Mouse (Mus musculus) kidney, adult 8-10 months (tissue): ENCODE measurements around the gene Bbs10.

ENCODE experiments used
- DNase-seq, 2 experiments: peaks; one replicate each; pipeline ENCODE4 v3.0.0; 2022

Gene Bbs10

DNA sequence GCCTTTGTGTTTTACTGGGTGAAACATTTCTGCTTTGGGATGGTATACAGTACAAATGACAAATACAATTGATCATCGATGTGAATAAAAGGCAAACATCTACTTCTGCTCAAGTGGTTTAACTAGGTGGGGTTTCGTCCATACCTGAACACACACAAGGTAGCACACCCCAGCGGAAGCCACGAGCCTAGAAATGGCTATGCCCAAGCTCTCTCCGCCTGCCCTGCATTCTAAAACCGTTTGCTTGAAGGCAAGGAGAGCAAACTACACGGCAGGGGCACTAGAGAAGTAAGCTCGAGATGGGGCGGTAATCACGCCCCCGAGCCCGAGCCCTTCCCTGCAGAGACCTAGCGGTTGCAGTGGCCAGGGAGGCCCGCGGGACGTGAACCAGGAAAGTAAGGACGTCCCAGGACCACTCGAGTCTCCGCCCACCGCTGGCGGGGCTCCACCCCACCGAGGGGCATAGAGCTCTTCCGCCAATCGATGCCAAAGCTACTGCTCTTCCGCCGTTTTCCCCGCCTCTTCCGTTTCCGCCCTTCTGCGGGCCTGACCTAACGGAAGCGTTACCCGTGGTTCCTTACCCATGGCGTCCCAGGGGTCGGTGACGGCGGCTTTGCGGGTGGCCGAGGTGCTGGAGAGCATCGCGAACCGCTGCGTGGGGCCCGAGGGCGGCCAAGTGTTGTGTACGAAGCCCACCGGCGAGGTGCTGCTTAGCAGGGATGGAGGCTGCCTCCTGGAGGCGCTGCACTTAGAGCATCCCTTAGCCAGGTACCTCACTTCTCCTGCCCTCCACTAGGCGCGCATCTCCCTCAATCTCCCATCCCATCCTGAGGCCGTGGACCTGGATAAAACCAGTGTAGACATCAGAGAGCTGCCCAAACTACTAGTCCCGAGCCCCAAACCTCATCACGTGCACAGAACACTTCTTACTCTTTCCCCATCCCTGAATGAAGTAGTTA is at the start of gene Bbs10:
TSS of gene Bbs10 (plus strand) at position 540 of the 959 bp plus-strand sequence.
- DNase-seq: peak; percentile 94 to 95

DNA sequence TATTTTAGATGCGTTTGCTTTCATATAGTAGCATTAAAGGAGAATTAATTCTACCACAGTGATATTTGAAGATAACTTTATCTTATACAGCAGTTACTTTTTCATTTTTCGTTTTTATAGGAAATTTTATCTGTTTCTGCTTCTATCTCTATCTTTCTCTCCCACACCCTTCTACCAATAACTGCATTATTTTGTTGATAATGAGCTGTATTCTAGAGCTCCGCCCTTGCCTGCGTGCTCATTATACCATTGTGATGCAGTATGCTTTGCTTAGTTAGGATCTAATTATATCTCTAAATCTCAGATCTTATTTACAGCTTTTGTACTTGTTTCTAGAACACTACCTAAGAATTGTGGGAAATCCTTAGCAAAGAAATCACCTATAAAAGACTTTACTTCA is 48.3 kb upstream of the Bbs10 start:
- DNase-seq: no peak

DNA sequence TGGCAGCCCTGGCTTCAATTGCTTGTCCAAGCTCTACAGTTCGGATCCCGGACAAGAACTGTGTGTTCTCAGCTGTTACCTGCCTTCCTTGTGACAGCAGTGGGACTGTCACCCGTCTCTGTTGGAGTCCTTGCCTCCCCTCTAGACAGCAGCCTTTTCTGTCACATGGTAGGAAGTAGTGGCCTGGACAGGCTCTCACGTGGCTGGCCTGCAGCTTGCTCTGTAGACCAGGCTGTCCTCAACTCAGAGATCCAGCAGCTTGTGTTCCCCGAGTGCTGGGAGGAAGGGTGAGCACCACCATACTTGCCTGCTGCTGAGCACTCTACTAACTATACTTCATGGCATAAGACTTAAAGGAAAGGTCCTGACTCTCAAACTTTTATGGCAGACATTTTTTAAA is 46.8 kb upstream of the Bbs10 start:
- DNase-seq: no peak

DNA sequence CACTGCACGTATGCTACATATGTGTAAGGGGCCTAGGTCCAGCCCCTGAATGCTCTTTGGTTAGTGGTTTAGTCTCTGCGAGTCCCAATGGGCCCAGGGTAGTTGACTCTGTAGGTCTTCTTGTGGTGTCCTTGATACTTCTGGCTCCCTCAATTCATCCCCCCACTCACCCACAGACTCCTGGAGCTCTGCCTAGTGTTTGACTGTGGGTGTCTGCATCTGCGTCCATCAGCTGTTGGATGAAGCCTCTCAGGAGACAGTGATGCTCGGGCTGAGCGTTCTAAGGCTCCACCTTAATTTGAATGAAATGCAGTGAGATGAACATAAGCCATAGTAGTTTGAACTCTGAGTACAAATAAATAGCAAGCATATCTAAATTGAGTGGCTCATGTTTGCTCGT is 43.3 kb upstream of the Bbs10 start:
- no peak for DNase-seq

DNA sequence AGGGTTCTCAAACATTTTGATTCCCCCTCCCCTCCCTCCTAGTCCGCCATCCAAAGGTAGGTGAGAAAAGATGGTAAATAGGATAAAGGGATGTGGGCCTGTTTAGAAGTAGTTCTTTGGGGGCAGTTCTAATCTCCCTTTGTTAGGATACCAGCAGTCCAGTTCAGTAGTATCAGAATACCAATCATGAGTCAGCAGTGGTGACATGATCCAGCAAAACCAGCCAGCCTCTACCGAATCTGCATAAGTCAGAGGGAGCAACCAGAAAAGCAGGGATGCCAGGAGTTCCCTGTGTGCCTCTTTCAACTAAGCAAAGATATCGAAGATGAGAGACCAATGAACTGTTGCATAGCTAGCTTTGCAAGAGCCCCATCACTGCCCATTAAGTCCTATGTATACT is 42.3 kb upstream of the Bbs10 start:
- no peak for DNase-seq

DNA sequence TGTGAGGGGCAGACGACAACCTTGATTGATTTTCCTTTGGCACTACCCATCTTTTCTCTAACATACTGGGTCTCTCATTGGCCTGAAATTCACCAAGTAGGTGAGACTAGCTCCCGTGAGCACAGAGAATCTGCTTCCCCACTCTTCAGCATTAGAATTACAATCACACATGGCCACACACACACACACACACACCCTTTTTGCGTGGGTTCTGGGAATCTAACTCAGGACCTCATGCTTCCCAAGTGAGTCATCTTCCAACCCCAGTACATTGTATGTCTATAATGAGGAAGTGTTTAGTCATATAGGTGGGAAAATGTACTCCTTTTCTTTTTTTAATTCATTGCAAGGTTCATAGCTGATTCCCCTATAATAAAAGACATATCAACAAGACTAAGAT is 41.1 kb upstream of the Bbs10 start:
- no peak for DNase-seq

DNA sequence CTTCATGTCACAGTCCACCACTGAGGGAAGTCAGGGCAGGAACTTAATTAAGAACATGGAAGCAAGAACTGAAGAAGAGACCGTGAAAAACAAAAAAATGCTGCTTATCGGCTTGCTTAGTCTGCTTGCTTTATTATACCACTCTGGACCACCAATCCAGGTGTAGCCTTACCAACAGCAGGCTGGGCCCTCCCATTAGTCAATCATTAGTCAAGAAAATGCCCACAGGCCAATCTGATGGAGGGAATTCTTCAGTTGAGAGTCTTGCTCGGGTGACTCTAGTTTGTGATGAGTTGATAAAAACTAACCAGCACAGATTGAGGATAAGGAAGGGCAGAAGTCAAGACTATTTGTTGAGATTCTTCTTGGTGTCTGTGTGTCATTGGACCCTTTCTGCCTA is 40.2 kb upstream of the Bbs10 start:
- DNase-seq: peak; percentile 46 to 50

DNA sequence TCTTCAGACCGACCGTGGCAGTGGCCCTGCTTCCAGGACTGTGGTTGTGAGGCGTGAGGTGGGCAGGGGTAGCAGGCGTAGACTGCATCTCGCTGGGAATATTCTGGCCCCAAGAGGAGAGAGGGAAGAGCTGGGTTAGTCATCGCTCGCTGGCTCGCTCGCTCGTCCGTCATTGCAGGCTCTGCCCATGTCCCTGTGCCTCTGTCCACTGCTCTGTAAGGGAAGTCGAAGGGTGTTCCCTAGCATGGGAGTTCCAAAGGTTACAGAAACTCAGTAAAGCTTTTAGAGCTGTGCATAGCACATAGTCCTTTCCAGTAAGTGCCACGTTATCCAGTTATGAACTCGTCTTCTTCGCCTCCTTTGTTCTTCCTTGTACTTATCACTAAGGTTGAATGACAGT is 26.8 kb upstream of the Bbs10 start:
- no peak for DNase-seq

DNA sequence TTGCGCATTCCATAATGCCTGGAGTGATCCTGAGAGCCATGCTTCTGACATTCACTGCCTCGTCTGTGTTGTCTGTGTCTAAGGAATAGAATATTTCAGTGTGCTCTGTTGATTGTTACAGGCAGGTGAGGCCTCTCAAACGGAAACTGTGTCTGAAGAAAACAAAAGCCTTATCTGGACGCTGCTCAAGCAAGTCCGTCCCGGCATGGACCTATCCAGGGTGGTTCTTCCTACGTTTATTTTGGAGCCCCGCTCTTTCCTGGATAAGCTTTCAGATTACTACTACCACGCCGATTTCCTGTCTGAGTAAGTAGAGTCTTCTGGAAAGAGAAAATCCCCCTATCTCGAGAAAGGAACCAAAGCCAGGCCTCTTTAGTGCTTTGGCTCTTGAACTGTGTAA is 25.6 kb upstream of the Bbs10 start:
- no peak for DNase-seq

DNA sequence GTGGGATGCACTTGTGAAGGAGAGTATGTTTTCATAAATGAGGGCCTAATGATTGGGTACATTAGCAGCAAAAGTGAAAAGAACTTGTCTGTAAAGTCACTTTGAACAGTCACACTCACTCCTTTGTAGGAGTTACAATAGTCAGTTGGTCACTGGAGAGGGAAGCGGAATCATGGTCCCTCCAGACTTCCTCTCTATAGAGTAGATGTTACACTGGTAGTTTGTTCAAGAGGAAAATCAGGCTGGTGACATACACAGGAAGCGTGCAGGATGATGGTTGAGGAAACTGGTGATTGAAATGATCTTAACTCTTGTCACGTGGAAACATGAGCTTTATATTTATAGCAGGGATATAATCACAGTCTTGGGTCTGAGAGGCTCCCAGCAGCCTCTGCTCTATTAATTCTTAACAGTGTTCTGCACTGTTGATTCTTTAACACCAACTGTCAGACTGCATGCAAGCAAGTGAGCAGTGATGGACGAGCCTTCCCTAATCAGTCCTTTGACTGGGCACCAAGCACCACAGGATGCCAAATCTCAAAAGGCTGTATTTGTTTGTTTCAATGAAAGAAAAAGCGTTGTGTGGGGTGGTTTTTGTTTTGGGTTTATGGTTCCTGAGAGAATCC is 24.9 kb upstream of the Bbs10 start:
- no peak for DNase-seq

DNA sequence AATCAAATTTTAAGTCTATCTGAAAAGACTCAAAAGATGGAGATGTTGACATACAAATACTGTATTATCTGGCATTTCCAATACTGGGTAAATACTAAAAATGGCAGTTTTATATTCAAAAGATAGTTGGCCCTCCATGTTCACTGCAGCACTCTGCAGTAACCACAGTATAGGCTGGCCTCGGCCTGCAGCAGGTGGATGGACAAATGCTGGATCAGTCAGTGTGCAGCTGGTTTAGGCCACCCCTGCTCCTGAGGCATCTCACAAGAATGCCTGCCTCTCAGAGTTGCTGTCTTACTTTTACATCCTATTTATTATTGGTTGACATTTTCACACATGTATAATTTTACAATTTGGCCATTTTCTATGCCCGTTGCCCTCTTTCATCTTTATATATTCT is 22.7 kb upstream of the Bbs10 start:
- no peak for DNase-seq

DNA sequence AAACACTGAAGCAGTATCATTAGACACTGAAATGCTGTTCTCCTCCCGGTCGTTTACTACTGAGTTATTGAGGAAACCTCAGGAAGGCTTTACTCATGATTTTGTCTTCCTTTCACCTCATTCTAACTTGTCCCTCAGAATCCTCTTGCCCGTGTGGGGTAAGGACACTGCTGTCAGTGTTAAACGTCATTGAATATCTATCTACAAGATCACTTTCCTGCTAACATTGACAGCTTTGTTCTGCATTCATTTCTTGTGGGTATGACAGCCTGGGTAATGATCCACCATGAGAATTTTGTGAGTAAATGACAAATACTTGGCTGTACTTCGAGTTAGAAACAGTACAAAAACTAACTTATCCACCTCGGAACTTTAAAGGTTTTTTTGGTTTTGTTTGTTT is 848 bp upstream of the Bbs10 start:
- no peak for DNase-seq

DNA sequence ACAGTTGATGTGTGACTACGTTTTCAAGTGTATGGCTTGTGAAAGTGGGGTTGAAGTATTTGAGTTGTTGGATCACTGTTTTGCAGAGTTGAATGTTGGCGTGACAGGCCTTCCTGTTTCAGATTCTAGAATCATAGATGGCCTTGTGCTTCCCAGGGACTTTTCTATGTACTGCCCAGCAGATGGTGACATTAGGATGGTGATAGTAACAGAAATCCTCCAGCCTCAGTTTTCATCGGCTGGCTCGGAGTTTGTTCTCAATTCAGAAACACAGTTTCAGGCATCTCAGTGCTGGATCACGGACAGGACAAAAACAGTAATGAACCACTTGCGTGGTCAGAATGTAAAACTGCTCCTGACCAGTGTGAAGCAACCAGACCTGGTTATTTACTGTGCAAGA is 1.1 kb downstream of the Bbs10 start:
- DNase-seq: no peak

DNA sequence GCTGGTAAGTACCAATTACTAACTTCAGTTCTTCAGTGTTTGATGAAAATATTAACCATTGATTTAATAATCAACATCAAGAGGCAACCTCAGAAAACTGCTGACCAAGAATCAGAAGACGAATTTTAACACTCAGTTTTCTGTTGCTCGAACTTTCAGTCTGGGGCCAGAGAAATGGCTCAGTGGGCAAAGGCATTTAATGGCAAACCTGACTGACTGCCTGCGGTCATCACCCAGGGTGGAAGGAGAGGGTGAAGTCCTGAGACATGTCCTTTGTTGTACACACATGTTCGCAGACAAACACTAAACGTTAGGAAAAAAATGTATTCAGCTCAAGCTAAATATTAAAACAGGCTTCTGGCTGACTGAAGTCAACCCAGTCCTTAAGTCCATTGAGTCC is 2.6 kb downstream of the Bbs10 start:
- peak in 1 of 2 experiments; percentile 34 for DNase-seq

DNA sequence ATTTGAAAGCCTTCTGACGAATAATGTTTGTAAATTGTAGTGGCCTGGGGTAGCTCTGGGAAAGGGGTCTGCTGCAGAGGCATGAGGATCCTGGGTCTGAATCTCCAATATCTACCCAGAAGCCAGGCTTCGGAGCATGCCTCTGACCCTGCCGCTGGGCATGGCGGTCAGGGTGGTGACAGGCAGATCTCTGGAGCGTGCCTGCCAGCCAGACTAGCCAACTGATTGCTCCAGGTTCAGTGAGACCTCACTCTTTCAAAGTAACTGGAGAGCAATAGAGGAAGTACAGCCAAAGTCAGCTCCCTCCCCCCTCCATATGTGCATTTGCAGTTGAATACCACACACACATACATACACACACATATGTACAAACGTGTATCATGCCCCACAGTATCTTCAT is 4.0 kb downstream of the Bbs10 start:
- no peak for DNase-seq

DNA sequence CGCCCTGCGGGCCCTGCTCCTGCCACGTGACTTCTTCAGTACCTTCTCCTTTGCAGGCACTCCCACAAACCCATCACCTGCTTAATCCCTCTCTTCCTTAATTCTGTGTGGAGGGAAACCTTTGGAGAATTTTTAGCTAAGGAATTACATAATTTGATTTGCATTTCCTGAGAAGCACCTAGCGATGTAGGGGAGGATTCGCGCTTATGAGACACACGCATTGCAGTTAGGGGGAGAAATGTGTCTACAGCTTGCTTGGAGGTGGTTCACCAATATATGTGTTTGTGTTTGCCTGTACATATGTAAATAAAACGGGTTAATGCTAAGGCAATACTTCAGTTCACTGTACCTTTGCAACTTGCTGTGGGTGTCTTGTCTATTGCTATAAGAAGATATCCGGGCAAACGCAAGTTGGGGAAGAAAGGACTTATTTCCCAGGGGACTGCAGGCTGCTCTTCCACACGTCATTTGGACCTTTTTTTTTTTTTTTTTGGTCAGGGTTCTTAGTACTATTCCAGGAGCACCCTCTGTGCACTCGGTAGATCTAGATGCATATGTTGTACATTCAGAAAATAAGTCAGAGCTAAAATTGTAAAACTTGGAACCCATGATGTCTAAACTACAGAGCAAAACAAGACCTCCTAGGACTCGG is 10.5 kb downstream of the Bbs10 start:
- no peak for DNase-seq

DNA sequence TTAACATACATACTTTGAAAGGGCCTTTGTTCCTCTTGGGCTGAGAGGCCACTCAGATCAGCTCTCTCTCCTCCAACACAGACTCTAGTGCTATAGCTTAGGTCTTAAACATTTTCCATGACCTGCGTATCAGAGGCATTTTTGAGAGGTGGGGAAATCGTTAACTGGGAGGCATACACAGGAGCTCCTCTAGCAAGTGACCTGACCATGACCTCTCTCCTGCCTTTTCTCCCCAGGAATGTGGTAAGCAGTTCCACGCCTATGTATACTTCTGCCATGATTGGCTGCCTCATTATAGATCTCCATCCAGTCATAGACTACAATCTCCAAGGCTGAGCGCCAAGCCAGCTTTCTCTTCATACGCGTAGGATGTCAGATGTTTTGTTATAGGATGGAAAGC is 14.8 kb downstream of the Bbs10 start:
- no peak for DNase-seq

DNA sequence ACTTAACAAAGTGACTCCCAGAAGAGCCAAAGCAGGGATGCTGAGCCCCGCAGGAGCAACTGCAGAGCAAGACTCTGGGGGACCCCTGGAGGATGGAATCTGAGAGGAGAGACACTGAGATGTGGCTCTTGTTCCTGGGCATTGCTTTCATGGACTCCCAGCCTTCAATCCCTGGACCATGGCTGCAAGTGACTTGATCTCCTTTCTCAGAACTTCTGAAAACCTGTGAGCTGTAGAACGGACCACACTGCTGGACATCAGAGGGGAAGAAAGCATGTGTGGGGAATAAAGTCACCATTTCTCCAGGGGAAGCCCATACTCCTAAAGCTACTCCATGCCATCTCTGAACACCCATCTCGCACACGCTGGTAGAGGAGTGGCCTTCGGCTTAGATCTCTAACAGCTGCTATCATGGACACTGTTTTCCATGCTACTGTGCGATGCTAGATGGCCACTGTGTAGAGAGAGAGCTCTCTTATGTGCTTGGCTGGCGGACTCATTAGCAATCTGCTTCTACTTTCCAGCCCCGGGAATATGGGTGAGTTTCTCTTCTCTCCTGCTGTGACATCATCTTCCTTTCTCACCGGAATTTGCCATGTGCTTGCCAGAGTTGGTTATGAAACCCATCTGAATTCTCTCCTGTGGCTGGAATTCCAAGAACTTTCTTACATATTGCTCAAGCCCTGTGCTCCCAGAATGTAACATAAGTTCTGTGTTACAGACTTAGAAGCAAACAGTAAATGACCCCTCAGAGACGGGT is 16.3 kb downstream of the Bbs10 start:
- DNase-seq: no peak

DNA sequence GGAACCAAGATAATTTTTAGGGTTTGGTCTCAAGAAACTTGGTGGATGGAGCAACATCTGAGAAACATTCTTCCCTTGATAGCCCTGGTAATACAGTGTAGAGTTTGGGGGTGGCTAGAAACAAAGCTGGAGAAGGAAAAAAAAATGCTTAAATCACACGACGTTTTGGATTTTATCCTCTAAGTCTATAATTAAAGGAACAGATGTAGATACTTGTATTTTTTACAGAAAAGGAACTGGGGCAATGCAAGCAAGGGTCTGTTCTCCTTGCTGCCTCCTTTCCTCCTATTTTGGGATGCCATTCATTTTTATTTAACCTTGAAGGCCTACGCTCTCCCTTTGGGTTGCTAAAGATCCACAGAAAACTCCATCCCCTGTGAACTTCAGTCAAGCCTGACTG is 17.5 kb downstream of the Bbs10 start:
- no peak for DNase-seq

DNA sequence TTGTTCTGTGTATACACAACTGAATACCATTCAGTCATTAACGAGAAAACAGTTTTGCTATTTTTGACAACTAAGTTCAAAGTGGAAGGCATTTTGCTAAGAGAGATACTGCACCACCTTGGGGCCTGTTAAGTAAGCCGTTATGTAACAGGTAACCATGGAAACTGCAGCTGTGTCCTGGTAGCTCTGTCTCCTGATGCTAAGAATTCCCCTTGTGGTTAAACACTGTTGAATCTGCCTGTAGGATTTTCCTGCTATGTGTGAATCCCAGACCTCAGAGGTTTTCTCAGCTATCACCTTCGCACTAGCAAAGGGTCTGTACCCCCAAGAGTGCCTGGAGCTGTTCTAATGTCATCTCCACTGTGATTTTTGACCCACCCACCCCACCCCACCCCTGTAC is 19.5 kb downstream of the Bbs10 start:
- no peak for DNase-seq

DNA sequence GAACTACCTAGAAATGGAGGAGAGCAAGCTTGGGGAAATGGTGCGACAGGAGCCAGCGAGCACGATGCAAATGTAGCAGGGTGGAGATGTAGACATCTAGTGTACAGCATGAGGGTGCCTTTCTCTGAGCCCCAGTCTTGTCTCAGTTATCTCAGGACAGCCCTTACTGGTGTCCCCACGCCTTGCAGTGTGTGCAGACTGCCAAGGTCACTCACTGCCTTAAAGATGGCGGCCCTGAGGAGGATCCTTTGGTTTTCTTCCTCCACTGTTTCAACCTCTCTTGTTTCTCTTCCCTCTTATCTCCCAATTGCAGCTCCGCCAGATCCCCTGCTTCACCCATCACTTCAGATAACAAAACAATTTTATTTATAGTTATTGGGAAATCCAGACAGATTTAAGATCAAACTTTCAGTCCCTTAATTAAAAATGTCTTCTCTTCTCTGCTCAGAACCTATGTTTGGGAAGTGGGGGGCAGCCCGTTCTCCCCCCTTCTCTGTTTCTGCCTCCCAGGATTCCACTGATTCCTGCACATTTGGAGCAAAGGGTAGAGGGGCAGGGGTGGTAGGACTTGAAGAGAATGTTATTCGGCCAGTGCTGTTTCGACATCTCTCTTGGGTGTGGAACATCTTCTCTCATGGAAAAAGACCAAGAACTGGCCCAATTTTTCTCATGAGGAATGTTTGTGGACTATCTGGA is 20.5 kb downstream of the Bbs10 start:
- no peak for DNase-seq

DNA sequence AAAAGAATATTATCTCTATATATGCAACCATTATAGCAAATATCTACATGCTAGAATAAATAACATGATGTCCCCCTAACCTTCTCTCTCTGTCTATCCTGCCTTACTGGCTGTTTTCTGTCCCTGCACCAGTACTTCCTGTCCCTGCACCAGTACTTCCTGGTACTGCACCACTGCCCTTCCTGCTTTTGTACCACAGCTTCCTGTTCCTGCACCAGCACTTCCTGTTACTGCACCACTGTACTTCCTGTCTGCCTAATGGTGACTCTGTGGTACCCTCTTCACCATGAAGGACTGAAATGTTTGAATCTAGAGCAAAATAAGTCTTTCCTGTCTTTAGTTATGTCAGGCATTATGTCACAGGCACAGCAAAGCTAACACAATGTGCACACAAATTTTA is 22.1 kb downstream of the Bbs10 start:
- no peak for DNase-seq

DNA sequence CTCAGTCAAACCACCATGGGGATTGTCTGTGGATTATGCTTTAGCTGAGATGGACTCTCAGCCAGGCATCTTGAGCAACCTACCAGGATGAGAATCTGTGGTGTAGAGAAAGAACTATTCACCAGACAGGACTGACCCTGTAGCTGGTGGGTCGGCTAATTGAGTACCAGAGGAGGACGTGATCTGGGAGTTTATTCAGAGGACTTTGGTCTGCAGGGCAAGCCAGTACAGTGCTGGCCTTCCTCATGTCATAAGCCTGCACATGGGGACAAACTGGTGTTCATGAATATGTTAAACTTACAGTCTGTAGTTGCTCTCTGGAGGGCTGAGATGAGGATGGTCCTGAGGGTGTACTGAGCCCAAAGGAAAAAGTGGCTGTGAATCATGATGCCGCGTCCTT is 29.5 kb downstream of the Bbs10 start:
- no peak for DNase-seq
